Mouse (Mus musculus): ENCODE data around the gene Gm4353.

- no peak for TF ChIP-seq CTCF (IDR thresholded peaks at IDR 0.05; ENCODE audit: low read depth)
- TF ChIP-seq EP300 (IDR thresholded peaks at IDR 0.05; ENCODE audit: low read depth): no peak
These were observed 34.9 kb upstream of the Gm4353 start for GRCm38 (mm10) chr7:116119306-116119857.
